Mouse (Mus musculus) liver, embryonic 11.5 days (tissue): ENCODE measurements at regions not wholly inside any gene's neighbourhood (a gene's known extent, or its start where the extent isn't known, plus 50 kb on each side); places are given as distances from the start of the nearest gene placed in this dataset.

ENCODE experiments used
- ATAC-seq: fragments of 200-750 bp; cut with Nextera tagmentation; replicated peaks from 2 replicates; pipeline ENCODE4 v1.8.0; 2017; ENCODE audit warnings: moderate number of reproducible peaks, mild to moderate bottlenecking, moderate TSS enrichment, moderate library complexity; ENCODE audit not compliant: low FRiP score
- DNase-seq: peaks from one replicate; pipeline ENCODE4 v3.0.0-alpha.2; 2017; ENCODE audit warnings: low spot score
- H3K27ac ChIP-seq: fragments of 300-500 bp; sonication (generic); 2 replicates; pipeline ENCODE4 v1.5.1; 2014; ENCODE audit warnings: mild to moderate bottlenecking, low read depth, low read length, control low read depth
- H3K27me3 ChIP-seq: fragments of 300-500 bp; sonication (generic); replicated peaks from 2 replicates; pipeline ENCODE4 v1.6.1; 2014; ENCODE audit warnings: low read length, mixed read lengths; ENCODE audit not compliant: control insufficient read depth, insufficient read depth
- H3K36me3 ChIP-seq: fragments of 300-500 bp; sonication (generic); 2 replicates; pipeline ENCODE4 v1.6.1; 2014; ENCODE audit warnings: mild to moderate bottlenecking, low read length, moderate library complexity, mixed read lengths; ENCODE audit not compliant: control insufficient read depth, insufficient read depth
- H3K4me1 ChIP-seq: fragments of 300-500 bp; sonication (generic); replicated peaks from 2 replicates; pipeline ENCODE4 v1.6.1; 2014; ENCODE audit warnings: low read length, mixed read lengths; ENCODE audit not compliant: control insufficient read depth, insufficient read depth
- H3K4me2 ChIP-seq: fragments of 300-500 bp; sonication (generic); 2 replicates; pipeline ENCODE4 v1.6.1; 2014; ENCODE audit warnings: mild to moderate bottlenecking, control low read depth, moderate library complexity
- H3K4me3 ChIP-seq: fragments of 300-500 bp; sonication (generic); 2 replicates; pipeline ENCODE4 v1.5.1; 2014; ENCODE audit warnings: low read depth, low read length, control low read depth
- H3K9ac ChIP-seq: fragments of 300-500 bp; sonication (generic); 2 replicates; pipeline ENCODE4 v1.6.1; 2014; ENCODE audit warnings: low read depth, low read length, control low read depth
- H3K9me3 ChIP-seq: fragments of 300-500 bp; sonication (generic); 2 replicates; pipeline ENCODE4 v1.6.1; 2016; ENCODE audit warnings: low read length, inconsistent platforms, mixed read lengths; ENCODE audit not compliant: control insufficient read depth
- WGBS: fragments of 180-500 bp; shearing (Covaris S2); extraction: QIAGEN DNeasy Blood & Tissue Kit; methylation state at CpG from one replicate; pipeline ENCODE4 v1.1.7; 2014; 5-methylcytosine and 5-hydroxymethylcytosine counted together

DNA sequence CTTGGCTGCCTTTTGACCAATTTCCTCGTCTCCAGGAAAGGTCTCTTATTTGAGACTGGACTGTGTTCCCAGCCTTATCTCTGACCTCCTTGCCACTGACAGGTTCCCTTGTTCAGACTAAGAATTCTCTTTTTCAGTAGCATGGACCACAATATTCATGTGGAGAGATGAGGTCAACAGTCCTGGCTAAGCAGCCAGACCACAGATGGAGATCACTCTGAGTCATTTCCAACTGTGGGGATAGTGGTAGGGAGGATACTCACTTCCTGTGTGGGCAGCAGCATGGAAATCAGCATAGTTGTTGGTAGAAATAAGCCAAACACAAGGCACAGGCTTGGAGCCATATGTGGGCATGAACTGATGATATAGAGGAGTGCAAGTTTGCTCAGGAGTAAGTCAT lies 52.9 kb upstream of the Slc24a5 start:
- ATAC-seq: 0 out of 2 replicates have a peak, but pooled peaks have one; percentile 29
- no peak for DNase-seq
- 38% methylated on average over 1 of the region's 1 CpGs for WGBS

DNA sequence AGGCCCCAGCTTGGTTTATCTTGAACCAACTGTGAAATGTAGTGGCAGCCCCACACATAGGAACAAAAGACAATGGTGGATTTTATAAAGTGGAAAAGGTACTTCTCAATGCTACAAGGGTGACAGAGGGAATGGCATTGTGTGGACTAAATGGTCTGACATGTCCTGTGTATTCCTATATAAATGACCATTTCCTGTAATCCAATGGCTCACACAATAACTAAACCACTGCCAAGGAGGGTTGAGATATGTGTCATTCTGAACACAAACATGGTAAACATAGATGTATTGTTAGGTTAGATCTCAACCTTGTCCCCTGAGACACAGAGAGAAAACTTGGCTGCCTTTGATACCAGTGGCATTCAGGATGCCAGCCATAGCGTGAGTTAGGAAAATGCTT lies 51.0 kb upstream of the Slc24a5 start:
- 92% methylated on average over 1 of the region's 1 CpGs for WGBS
- no peak overlapping the region for H3K4me2 ChIP-seq
- H3K4me1 ChIP-seq: no peaks in the 10 kb centered on the region
- no peaks in the 10 kb centered on the region for H3K27me3 ChIP-seq
- no peak overlapping the region for H3K27ac ChIP-seq
- ATAC-seq (no peak), DNase-seq (no peak)
- H3K9ac ChIP-seq: no peak overlapping the region
- no peak overlapping the region for H3K4me3 ChIP-seq
- no peaks in the 10 kb centered on the region for H3K9me3 ChIP-seq
- H3K36me3 ChIP-seq: no peaks in the 10 kb centered on the region

More for the DNA sequence above, 52.9 kb upstream of the Slc24a5 start:
- Histone ChIP-seq H3K27ac (no peak overlapping the region; the same call in 1 of the 2 replicates), H3K4me1 (no peaks in the 10 kb centered on the region), H3K4me3 (no peak overlapping the region), H3K27me3 (no peaks in the 10 kb centered on the region), H3K36me3 (no peaks in the 10 kb centered on the region), H3K4me2 (no peak overlapping the region), H3K9me3 (no peaks in the 10 kb centered on the region), H3K9ac (no peak overlapping the region)
